Mouse (Mus musculus): ENCODE data around the gene Chgb. TPM values are rescaled to one million over a fixed set of nuclear protein-coding genes. Genes with fewer than 3 reads are reported as not detected.

The Chgb gene
- polyA plus RNA-seq, 1 experiment from 2014 or later, result 23.0 TPM

DNA sequence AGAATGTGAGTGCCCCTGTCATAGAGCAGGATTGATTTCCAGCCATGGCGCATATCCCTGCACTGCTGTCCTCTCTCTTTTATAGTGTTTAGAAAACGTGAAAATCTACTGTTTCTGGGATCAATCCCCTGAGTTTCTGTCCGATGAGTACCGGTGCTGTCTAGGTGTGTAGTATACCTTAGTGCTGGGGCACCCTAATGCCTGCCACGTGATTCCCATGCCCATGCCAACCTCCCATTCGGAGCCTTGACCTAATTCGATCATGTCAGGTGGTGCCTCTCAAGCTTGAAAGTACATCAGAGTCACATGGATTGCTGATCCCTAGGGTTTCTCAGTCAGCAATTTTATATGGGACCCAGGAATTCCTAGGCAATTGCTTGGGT, 13.1 kb downstream of the Chgb start:
- Histone ChIP-seq H3K27me3 (ENCODE audit: control insufficient read depth, insufficient read depth, low read length) (no peaks in the 10 kb centered on the region), H3K27ac (ENCODE audit: low read depth, low read length) (no peak overlapping the region), H3K9me3 (ENCODE audit: control insufficient read depth, low read length) (no peaks in the 10 kb centered on the region), H3K4me3 (ENCODE audit: low read depth, low read length) (no peak overlapping the region), H3K4me1 (ENCODE audit: control insufficient read depth, insufficient read depth, low read length) (no peaks in the 10 kb centered on the region), H3K36me3 (ENCODE audit: control insufficient read depth, insufficient read depth, low read length) (no peaks in the 10 kb centered on the region), H3K4me2 (no peak overlapping the region), H3K9ac (ENCODE audit: low read length) (no peak overlapping the region)
- 82% methylated on average over 7 of the region's 7 CpGs for WGBS
- DNase-seq (ENCODE audit: low spot score, missing footprints) (no peak), ATAC-seq (ENCODE audit: low FRiP score) (no peak)

DNA sequence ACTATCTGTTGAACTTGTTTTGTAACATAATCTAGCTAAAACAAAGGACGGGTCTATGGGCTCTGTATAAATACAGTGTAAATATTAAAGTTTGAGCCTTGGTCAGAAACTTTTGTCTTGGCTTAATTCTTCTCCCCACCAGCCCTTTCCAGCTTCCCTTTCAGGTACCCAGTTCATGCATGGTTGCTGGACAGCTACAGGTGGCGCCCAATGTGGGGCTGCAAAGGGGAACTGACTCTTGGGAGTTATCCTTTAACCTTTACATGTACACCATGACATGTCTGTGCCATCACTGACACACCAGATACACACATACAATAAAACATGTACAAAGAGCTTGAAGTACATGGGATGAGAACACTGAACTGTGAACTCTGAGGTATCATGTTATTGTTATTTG, 21.9 kb downstream of the Chgb start:
- Histone ChIP-seq H3K9ac (ENCODE audit: low read length) (no peak overlapping the region), H3K27ac (ENCODE audit: low read depth, low read length) (no peak overlapping the region), H3K4me1 (ENCODE audit: control insufficient read depth, insufficient read depth, low read length) (no peaks in the 10 kb centered on the region), H3K27me3 (ENCODE audit: control insufficient read depth, insufficient read depth, low read length) (no peaks in the 10 kb centered on the region), H3K36me3 (ENCODE audit: control insufficient read depth, insufficient read depth, low read length) (peaks cover 15% of the 10 kb centered on the region), H3K9me3 (ENCODE audit: control insufficient read depth, low read length) (no peaks in the 10 kb centered on the region), H3K4me2 (no peak overlapping the region), H3K4me3 (ENCODE audit: low read depth, low read length) (no peak overlapping the region)
- DNase-seq (ENCODE audit: low spot score, missing footprints) (no peak), ATAC-seq (ENCODE audit: low FRiP score) (no peak)
- 92% methylated on average over 2 of the region's 2 CpGs for WGBS

DNA sequence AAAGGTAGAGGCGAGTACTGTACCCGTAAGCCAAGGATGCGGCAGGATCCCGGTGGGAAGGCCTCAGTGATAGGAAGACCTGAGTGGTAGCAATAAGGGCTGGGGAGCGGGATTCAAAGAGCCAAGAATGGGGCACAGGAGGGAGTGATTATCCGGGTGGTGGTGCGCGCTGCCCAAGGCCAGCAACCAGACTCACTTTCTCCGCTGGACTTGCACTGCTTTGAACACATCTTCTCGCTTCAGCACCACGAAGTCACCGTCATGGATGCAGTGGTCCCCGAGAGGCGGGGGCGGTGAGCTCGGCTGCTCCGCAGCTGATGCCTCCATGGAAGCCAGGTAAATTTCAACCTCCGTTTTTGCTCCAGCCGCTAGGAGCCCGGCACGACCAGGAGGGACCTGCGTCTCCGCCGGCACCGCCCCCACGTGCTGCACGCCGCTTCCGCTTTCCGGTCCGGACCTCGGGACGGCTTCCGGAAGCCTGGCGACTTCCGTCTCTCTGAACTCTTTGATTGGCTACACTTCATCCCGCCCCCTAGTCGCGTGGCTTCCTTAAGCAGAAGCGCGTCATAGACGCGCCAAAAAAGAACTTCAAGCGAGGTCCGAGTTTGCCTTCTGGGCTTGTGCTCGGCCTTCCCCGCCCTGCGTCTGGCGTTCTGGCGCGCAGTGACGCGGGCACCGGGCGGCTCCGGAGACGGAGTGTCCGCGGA, 34.7 kb downstream of the Chgb start, which contains the start of the genes Trmt6 and Mcm8:
Gene Trmt6, minus strand, starts transcription at position 448 of the 707 bp plus-strand sequence.
Gene Mcm8, plus strand, starts transcription at position 534 of the 707 bp plus-strand sequence.
- peak within 1 kb of the TSS; percentile 73 for H3K9ac ChIP-seq (ENCODE audit: low read length)
- peak within 1 kb of the TSS; percentile 85 for H3K4me2 ChIP-seq
- H3K9me3 ChIP-seq (ENCODE audit: control insufficient read depth, low read length), result no peaks in the 10 kb centered on the region
- ATAC-seq (ENCODE audit: low FRiP score) (peak; percentile 100), DNase-seq (ENCODE audit: low spot score, missing footprints) (peak; percentile 98)
- H3K27ac ChIP-seq (ENCODE audit: low read depth, low read length), result peak within 1 kb of the TSS; percentile 63
- peak within 1 kb of the TSS; percentile 81 for H3K4me3 ChIP-seq (ENCODE audit: low read depth, low read length)
- H3K27me3 ChIP-seq (ENCODE audit: control insufficient read depth, insufficient read depth, low read length), result no peaks in the 10 kb centered on the region
- H3K36me3 ChIP-seq (ENCODE audit: control insufficient read depth, insufficient read depth, low read length), result no peaks in the 10 kb centered on the region; the same call in 1 of the 2 replicates
- under 1% methylated on average over 59 of the region's 59 CpGs for WGBS
- peaks cover 7% of the 10 kb centered on the region for H3K4me1 ChIP-seq (ENCODE audit: control insufficient read depth, insufficient read depth, low read length)

DNA sequence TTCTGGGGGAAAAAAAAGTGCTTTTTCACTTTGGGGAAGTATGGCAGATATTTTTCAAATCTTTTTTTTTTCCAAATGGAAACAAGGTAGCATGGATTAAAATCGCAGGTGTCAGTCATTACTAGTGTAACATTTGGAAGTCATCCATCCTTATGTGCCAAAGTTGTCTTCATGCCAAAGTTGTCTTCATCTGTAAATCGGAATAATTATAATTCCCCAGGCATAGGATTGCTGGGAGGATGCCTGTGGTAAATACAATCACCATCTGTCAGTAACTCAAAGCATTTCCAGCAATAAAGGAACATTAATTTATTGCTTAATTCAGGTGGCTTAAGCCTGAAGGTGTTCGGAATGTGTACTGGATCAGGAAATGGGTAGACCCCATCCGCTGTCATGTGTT, 60.0 kb downstream of the Chgb start:
- no peak overlapping the region for H3K9ac ChIP-seq (ENCODE audit: low read length)
- no peaks in the 10 kb centered on the region; the same call in 1 of the 2 replicates for H3K36me3 ChIP-seq (ENCODE audit: control insufficient read depth, insufficient read depth, low read length)
- H3K27me3 ChIP-seq (ENCODE audit: control insufficient read depth, insufficient read depth, low read length), result no peaks in the 10 kb centered on the region
- no peaks in the 10 kb centered on the region for H3K9me3 ChIP-seq (ENCODE audit: control insufficient read depth, low read length)
- no peak overlapping the region for H3K4me3 ChIP-seq (ENCODE audit: low read depth, low read length)
- H3K4me2 ChIP-seq, result no peak overlapping the region
- 96% methylated on average over 4 of the region's 4 CpGs for WGBS
- DNase-seq (ENCODE audit: low spot score, missing footprints), result no peak
- no peaks in the 10 kb centered on the region for H3K4me1 ChIP-seq (ENCODE audit: control insufficient read depth, insufficient read depth, low read length)
- H3K27ac ChIP-seq (ENCODE audit: low read depth, low read length), result no peak overlapping the region
- ATAC-seq (ENCODE audit: low FRiP score), result no peak

Other genes starting within 250 kb of the Chgb start
- 41.7 and 50.4 TPM in 2 replicates for gene Gpcpd1, start 193.5 kb upstream of the Chgb start, polyA plus RNA-seq (2014; fragmentation: Nextera tagmentation; extraction: Ambion mirVana)
- gene Shld1, start 94.3 kb upstream of the Chgb start, polyA plus RNA-seq (2014; fragmentation: Nextera tagmentation; extraction: Ambion mirVana), result 17.9 and 20.5 TPM in 2 replicates
- gene Trmt6, start 34.8 kb downstream of the Chgb start, polyA plus RNA-seq (2014; fragmentation: Nextera tagmentation; extraction: Ambion mirVana), result 31.8 and 32.9 TPM in 2 replicates
- gene Mcm8, start 34.9 kb downstream of the Chgb start, polyA plus RNA-seq (2014; fragmentation: Nextera tagmentation; extraction: Ambion mirVana), result 23.1 and 23.7 TPM in 2 replicates
- 24.7 and 25.5 TPM in 2 replicates for gene Crls1, start 65.4 kb downstream of the Chgb start, polyA plus RNA-seq (2014; fragmentation: Nextera tagmentation; extraction: Ambion mirVana)
- gene Lrrn4, start 99.6 kb downstream of the Chgb start, polyA plus RNA-seq (2014; fragmentation: Nextera tagmentation; extraction: Ambion mirVana), result 0.14 and 0.18 TPM in 2 replicates
- 1.1 and 1.4 TPM in 2 replicates for gene Fermt1, start 164.6 kb downstream of the Chgb start, polyA plus RNA-seq (2014; fragmentation: Nextera tagmentation; extraction: Ambion mirVana)